Mouse (Mus musculus): ENCODE measurements around the gene Ppp2r5d. TPM values are rescaled to one million over a fixed set of nuclear protein-coding genes. Genes with fewer than 3 reads are reported as not detected.

Gene Ppp2r5d
- 10 to 100 TPM; 79.5 to 83.9 TPM for total RNA-seq (2021)
- long read RNA-seq, experiment 1, transcript Ppp2r5d-204 (15 exons, 3,038 nt) = minor isoform, 15 of 153 reads
- long read RNA-seq, experiment 1, transcript Ppp2r5d-201 (15 exons, 2,926 nt) = major isoform, 103 of 153 reads
- long read RNA-seq, experiment 1, partial matches to known transcripts = 14 of 153 reads
- long read RNA-seq, experiment 1, other reads (novel, unspliced or antisense) = 21 of 153 reads
- long read RNA-seq, experiment 2, transcript Ppp2r5d-204 (15 exons, 3,038 nt) = minor isoform, 7 of 85 reads
- long read RNA-seq, experiment 2, transcript Ppp2r5d-201 (15 exons, 2,926 nt) = major isoform, 61 of 85 reads
- long read RNA-seq, experiment 2, partial matches to known transcripts = 8 of 85 reads
- long read RNA-seq, experiment 2, other reads (novel, unspliced or antisense) = 9 of 85 reads

DNA sequence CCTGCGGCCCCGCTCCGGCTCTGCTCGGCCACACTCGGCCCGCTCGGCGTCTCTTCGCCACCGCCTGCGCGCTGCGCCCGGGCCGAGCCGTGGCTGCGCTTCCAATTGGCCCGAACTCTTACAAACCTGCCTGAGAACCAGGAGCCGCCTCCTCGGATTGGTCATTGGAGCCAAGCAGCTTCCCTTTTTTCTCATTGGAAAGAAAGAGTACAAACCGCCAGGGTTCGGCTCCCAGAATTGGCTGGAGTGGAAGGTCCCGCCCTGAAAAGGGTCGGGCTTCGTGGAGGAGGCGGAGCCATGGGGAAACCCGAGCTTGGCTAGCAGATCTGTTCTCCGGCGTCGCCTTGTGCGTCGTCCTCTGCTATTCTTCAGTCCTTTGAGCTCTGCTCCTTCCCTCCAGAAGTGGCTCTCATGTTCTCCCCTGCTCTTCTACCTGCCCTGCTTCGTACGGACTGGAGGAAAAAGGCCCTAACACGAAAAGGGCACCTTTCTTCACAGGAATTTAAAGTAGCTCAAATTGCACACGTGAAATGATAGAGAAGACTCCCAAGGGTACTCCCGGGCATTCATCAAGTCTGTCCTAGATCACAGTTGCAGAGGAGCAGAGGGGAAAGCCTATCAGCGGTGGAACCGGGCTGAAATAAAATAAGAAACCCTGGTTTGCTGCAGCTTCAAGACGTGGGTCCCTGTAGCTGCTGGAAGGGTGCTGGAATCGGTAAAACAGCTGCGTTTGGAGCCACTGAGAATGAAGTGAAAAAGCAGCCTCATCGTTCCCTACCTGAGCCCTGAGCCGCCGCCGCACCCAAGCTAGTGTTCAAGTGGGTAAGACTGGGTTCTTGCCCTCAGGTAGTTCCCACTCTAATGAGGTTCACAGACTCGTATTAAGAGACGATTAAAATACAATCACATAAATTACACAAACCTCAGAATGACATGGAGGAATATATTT, at the start of gene Ppp2r5d:
TSS of gene Ppp2r5d (minus strand) at position 225 of the 949 bp plus-strand sequence.
- peak; percentile 93 to 96 for DNase-seq (ENCODE audit: extremely low spot score in 1 of 2, low spot score in 2 of 2)
- no peak; the same call in 1 of the 2 replicates for TF ChIP-seq CTCF (IDR thresholded peaks at IDR 0.05)
- Histone ChIP-seq H3K27ac (peak within 1 kb of the TSS; percentile 87), H3K4me3 (peak within 1 kb of the TSS; percentile 88)
- intact Hi-C loops (cut with DNase I) = loop anchor here (2.0 to 5.0 kb wide), 2 partner anchors 24 to 153 kb away; partner anchors contain the start of gene Klhdc3

DNA sequence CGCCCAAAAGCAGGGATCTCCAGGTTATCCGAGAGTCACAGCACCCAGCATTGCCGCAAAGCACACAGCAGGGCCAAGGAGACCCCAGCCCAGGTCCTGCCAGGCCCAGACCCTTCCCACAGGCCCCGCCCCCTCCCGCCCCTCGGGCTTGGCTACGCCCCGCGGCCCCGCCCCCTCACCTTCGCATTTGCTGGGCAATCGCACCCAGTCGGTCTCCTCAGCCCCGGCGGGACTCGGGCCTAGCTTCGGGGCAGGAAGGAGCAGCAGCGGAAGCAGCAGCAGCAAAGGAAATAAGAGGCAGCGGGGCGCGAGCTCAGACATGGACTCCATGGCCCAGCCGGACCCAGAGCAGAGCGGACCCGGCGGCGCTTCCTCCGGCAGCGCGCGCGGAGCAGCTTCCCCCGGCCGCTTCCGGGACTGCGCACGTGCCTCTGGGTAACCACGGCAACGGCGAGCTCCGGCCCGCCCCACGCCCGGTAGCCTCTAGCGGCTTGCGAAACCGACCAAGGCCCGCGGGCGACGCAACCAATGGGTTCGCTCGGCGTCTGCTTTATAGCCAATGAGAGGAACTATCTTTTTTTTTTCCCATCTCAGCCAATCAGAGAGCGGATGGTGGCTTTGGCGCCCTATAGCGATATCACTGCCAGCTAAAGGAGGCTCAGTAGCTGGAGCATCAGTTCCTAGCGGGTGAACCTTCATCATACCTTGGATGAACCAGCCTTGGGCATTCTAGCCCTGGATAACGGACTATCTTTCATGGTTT, 47.1 kb upstream of the Ppp2r5d start, which contains the start of gene Cnpy3:
TSS of gene Cnpy3 (minus strand) at position 421 of the 763 bp plus-strand sequence.
- no peak for TF ChIP-seq CTCF (IDR thresholded peaks at IDR 0.05)
- peak within 1 kb of the TSS; percentile 79 for H3K4me3 ChIP-seq
- H3K27ac ChIP-seq = peak within 1 kb of the TSS; percentile 86
- peak; percentile 94 to 98 for DNase-seq (ENCODE audit: extremely low spot score in 1 of 2, low spot score in 2 of 2)
- intact Hi-C loops (cut with DNase I) = loop anchor here (2.0 kb wide), 1 partner anchor 21 kb away; the partner anchor contains the start of gene 2310039H08Rik

DNA sequence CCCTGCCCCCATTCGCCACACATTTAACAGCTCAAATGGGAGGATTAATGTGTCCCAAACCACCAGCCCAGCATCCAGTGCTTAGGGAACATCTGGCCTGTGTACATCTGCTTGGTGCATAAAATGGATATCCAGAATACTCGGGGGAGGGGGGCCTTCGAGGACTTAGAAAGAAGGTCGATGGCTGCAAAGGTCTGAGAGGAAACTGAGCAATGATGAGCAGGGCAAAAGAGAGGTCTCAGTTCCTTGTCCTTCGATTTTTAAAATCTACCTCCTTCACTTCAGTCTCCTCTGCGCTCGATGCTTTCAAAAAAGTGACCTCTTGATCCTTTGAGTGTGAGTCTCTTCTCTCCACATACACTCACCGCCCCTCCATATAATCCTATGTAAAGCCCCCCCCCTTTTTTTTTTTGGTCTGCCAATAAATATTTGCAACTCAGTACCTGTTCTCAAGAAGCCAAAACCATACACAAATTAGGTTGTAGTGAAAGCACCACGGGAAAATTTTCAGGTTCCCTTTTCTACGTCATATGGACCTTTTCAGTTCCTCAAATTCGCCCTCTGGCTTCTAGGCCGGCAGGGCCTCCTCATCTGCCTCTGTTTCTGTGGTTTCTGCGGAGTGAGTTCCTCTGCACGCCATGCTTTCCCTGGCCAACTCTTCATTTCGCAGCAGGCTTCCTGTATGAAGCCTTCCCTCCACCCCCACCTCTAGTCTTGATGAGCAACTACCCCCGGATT, 46.3 kb upstream of the Ppp2r5d start:
- H3K27ac ChIP-seq = peak overlapping the region; percentile 86
- intact Hi-C loops (cut with DNase I) = no loop called here
- no peak for DNase-seq (ENCODE audit: extremely low spot score in 1 of 2, low spot score in 2 of 2)
- no peak for TF ChIP-seq CTCF (IDR thresholded peaks at IDR 0.05)
- H3K4me3 ChIP-seq = peak overlapping the region; percentile 79

DNA sequence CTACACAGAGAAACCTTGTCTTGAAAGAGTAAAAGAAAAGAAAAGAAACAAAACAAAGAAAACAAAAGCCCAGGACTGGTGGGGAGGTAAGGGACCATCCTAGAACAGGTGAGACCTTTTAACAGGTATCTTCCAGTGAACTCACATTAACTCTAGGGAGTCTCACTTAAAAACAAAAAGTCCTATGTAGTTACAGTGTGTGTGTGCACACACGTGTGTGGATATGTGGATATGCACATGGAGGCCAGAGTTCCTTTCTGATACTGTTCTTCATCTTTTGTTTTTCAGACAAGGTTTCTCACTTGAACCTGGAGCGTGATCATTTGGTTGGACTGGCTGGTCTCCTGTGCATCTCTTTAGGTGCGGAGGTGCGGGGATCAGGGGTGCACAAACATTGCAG, 45.7 kb upstream of the Ppp2r5d start:
- intact Hi-C loops (cut with DNase I) = no loop called here
- Histone ChIP-seq H3K27ac (no peak overlapping the region; the same call in 1 of the 2 replicates), H3K4me3 (peak overlapping the region; percentile 79)
- no peak for TF ChIP-seq CTCF (IDR thresholded peaks at IDR 0.05)
- no peak for DNase-seq (ENCODE audit: extremely low spot score in 1 of 2, low spot score in 2 of 2)

DNA sequence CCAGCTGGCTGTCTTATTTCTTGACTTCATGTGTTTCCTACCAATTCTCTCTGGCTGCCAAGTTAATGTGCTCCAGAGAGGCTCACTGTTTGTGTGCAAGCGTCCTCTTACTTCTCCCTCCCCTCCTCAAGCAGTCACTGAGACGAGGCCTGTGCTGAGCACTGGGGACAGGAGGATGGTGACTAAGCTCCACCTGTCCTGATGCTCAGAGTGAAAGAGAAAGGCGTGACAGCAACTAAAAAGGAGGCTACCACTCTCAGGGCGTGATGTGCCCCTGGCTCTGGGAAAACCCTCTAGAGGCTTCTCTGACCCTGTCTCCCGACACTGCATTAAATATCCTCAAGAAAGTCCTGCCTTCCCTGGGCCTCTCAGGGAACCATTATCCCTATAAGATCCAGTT, 44.4 kb upstream of the Ppp2r5d start:
- DNase-seq (ENCODE audit: extremely low spot score in 1 of 2, low spot score in 2 of 2) = no peak
- H3K27ac ChIP-seq = no peak overlapping the region
- intact Hi-C loops (cut with DNase I) = no loop called here
- no peak for TF ChIP-seq CTCF (IDR thresholded peaks at IDR 0.05)
- H3K4me3 ChIP-seq = no peak overlapping the region

DNA sequence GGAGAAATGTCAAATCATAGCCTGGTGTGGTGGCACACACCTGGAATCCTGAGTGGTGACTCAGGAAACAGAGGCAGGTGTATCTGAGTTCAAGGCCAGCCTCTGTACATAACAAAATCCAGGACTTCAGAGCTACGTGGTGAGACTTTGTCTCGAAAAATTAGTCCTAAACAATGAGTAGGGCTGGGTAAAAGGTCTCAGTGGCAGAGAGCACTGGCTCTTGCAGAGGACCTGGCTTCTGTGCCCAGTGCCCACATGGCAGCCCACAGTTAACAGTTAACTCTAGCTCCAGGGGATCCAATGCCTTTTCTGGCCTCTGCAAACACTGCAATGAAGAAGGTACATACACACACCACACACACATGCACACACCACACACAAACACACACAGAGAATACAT, 42.9 kb upstream of the Ppp2r5d start:
- intact Hi-C loops (cut with DNase I) = no loop called here
- TF ChIP-seq CTCF (IDR thresholded peaks at IDR 0.05) = no peak
- DNase-seq (ENCODE audit: extremely low spot score in 1 of 2, low spot score in 2 of 2) = no peak
- Histone ChIP-seq H3K4me3 (no peak overlapping the region), H3K27ac (no peak overlapping the region)

DNA sequence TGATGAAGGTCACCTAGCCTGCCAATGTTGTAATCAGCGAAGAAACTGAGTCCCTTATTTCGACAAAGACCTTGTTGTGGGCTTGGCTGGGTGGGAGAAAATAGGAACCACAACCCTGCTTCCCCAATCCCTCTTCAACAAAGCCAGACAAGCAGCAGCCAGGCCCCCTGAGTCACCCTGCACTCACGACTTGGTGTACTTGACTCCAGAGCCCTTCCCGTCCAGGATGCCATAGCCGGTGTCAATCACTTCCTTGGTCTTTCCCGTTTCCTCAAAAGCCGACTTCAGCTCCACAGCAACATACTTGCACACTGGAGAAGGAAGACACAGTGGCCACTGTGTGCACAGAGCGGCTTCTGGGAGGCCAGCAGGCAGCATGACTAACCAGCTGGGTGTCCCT, 42.3 kb upstream of the Ppp2r5d start:
- no peak for DNase-seq (ENCODE audit: extremely low spot score in 1 of 2, low spot score in 2 of 2)
- intact Hi-C loops (cut with DNase I) = no loop called here
- no peak overlapping the region for H3K4me3 ChIP-seq
- no peak for TF ChIP-seq CTCF (IDR thresholded peaks at IDR 0.05)
- no peak overlapping the region for H3K27ac ChIP-seq

DNA sequence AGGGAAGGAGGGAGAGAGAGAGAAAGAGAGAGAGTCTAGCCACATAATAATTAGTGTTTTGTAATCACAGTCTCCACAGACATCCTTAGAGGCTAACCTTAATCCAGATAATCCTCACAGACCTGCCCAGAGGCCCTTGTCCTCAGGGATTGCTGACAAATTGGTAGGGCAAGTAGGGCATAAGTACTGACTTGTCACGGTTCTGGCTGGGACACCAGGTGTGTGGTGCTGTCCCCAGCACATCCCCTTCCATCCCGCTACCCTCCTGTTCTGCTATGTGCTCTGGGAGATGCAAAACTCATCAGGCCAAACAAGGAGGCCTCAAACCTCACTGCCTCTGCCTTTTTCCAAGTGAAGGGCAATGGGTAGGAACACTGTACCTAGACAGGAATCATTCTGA, 40.6 kb upstream of the Ppp2r5d start:
- Histone ChIP-seq H3K27ac (no peak overlapping the region), H3K4me3 (no peak overlapping the region)
- DNase-seq (ENCODE audit: extremely low spot score in 1 of 2, low spot score in 2 of 2) = no peak
- intact Hi-C loops (cut with DNase I) = no loop called here
- TF ChIP-seq CTCF (IDR thresholded peaks at IDR 0.05) = no peak

DNA sequence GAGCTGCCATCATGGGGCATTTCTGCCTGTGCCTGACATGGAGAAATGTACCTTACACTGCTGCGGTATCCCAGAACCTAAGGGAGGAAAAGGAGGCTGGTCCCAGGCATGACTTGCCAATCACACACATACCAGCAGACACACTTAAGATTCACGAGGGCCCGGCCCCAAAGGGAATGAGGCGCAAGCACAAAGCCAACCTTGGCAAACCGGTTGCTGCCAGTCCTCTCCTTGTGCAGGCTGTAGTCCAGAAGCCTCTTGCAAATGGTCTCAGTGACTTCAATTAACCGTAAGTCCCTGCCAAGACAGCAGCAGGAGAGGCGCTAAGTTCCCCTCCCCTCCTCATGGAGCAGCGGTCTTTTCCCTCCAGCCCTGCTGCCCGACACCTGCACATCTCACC, 38.1 kb upstream of the Ppp2r5d start:
- Histone ChIP-seq H3K4me3 (no peak overlapping the region), H3K27ac (no peak overlapping the region)
- DNase-seq (ENCODE audit: extremely low spot score in 1 of 2, low spot score in 2 of 2) = no peak
- intact Hi-C loops (cut with DNase I) = no loop called here
- no peak for TF ChIP-seq CTCF (IDR thresholded peaks at IDR 0.05)

DNA sequence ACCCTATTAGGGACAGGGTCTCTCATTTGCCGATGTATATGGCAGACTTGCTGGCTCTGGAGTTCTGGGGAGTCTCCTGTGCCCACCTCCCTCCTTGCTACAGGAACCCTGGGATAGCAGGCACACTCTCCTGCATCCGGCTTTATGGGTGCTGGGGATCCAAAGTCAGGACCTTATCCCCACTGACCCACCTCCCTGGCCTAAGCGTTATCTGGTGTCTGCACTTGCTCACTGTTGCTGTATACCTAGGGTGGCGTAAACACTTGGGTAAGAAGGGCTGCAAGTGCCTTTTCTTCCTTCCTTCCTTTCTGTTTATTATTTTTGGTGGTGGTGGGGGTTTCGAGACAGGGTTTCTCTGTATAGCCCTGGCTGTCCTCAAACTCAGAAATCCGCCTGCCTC, 36.4 kb upstream of the Ppp2r5d start:
- intact Hi-C loops (cut with DNase I) = no loop called here

DNA sequence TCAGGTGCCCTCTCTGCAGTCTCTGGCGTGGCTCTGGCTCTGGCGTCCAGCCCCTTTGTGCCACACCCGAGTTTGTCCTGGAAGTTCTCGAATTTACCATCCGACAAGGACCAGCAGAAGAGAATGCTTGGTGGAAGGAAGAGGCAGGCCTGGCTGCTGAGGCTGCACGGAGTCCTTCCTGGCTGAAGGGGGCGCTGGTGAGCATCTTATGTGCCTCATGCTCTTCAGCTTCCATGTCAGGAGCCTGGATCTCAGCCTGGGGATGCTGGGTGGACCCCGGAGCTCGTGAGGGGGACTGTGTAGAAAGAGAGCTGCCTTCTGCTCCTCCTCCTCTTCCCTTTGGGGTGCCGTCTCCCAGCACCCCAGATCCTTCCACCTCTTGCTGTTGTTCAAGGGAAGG, 31.2 kb upstream of the Ppp2r5d start:
- no peak overlapping the region for H3K27ac ChIP-seq
- peak; percentile 54 for TF ChIP-seq CTCF (IDR thresholded peaks at IDR 0.05)
- DNase-seq (ENCODE audit: extremely low spot score in 1 of 2, low spot score in 2 of 2) = no peak
- no peak overlapping the region for H3K4me3 ChIP-seq
- intact Hi-C loops (cut with DNase I) = no loop called here

More for the DNA sequence above, 36.4 kb upstream of the Ppp2r5d start:
- TF ChIP-seq CTCF (IDR thresholded peaks at IDR 0.05) = no peak
- H3K27ac ChIP-seq = no peak overlapping the region
- no peak for DNase-seq (ENCODE audit: extremely low spot score in 1 of 2, low spot score in 2 of 2)
- no peak overlapping the region for H3K4me3 ChIP-seq
